Mouse (Mus musculus) brain, embryonic 14.5 days (tissue): ENCODE measurements around the gene Actr2.

ENCODE experiments used
- CTCF ChIP-seq: fragments of 200-500 bp; IDR thresholded peaks from 2 replicates; pipeline ENCODE4 v1.5.1; 2012; ENCODE audit warnings: inconsistent platforms, mild to moderate bottlenecking, moderate library complexity, borderline replicate concordance; ENCODE audit not compliant: insufficient read depth, insufficient read length; ENCODE audit errors: extremely low read depth
- POLR2A ChIP-seq: fragments of 200-500 bp; IDR thresholded peaks from 2 replicates; pipeline ENCODE4 v1.6.1; 2012; ENCODE audit warnings: mild to moderate bottlenecking, inconsistent platforms, borderline replicate concordance; ENCODE audit not compliant: poor library complexity, insufficient read depth, insufficient read length, severe bottlenecking; ENCODE audit errors: extremely low read depth

DNA sequence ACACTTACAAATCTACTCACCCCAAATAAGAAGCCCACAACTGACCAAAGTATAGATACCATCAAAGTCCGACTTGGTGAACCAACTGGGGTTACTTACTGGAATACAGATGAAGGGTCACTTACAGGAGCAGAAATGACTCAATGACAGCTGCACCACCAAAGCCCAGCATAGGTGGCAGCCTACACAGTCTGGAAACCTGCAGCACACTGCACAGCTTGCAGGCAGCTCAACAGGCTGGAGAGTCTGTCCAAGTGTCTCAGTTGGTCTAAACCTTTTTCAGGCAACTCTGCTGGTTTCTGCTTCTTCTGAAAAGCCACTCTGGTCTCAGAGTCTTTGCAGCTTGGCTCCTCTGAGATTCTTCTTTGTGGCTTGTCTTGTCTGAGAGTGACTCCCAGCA, 12.7 kb upstream of the Actr2 start:
- TF ChIP-seq CTCF, result no peak
- no peak for TF ChIP-seq POLR2A
